Mouse (Mus musculus) lung, adult 2 months (tissue): ENCODE data around the gene Tctn1. TPM values are rescaled to one million over a fixed set of nuclear protein-coding genes. Genes with fewer than 3 reads are reported as not detected.

Experiments used
- DNase-seq: peaks from one replicate; pipeline ENCODE4 v3.0.0; 2022
- H3K4me1 ChIP-seq: fragments of 200-500 bp; 2 replicates; pipeline ENCODE4 v1.6.1; 2011; ENCODE audit warnings: low read length; ENCODE audit not compliant: control insufficient read depth, insufficient read depth
- H3K4me3 ChIP-seq: fragments of 200-500 bp; replicated peaks from 2 replicates; pipeline ENCODE3; 2011; ENCODE audit warnings: low read depth, mild to moderate bottlenecking, control low read depth, low read length; ENCODE audit errors: extremely low read depth
- CTCF ChIP-seq: fragments of 200-500 bp; IDR thresholded peaks from 2 replicates; pipeline ENCODE4 v1.5.1; 2011; ENCODE audit warnings: mild to moderate bottlenecking, low read length, control low read depth; ENCODE audit not compliant: insufficient read depth
- POLR2A ChIP-seq: fragments of 200-500 bp; IDR thresholded peaks from 2 replicates; pipeline ENCODE4 v1.6.1; 2011; ENCODE audit warnings: low read depth, mild to moderate bottlenecking, control low read depth, low read length, borderline replicate concordance; ENCODE audit errors: extremely low read depth
- WGBS: fragments of 180-500 bp; shearing (Covaris S2); methylation state at CpG from one replicate; pipeline ENCODE4 v1.1.7; 2018; 5-methylcytosine and 5-hydroxymethylcytosine counted together
- polyA plus RNA-seq: library from polyadenylated mRNA; depleted of rRNA; stranded (reverse); fragments of >200 nt; gene quantifications from 2 replicates; pipeline ENCODE4 v1.2.3, GENCODE M21; 2012

Tctn1 gene
- polyA plus RNA-seq, 1 experiment: 33.2 TPM

DNA sequence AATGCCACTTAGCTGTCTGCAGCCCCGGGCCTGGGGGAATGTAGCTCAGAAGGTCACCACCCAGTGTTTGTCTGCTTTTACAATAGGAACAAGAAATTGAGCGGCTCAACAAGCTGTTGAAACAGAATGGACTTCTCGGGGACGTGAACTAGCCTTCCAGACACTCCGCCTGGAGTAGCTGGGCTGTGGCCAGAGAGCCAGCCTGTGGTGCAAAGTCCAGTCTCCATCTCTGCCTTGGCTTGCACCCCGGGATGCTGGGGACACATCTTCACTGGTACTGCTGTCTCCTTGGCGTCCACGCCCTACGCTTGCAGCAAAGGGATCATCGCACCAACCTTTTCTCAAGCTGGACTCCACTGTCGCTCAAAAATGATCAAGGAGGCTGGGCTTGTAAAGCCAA, 23.7 kb downstream of the Tctn1 start:
- DNase-seq: no peak
- WGBS: 90% methylated on average over 11 of the region's 11 CpGs
- TF ChIP-seq POLR2A (no peak), CTCF (no peak)
- Histone ChIP-seq H3K4me3 (no peak overlapping the region), H3K4me1 (0 out of 2 replicates have a peak, but pooled peaks cover 4% of the 10 kb centered on the region)

GRCm38 (mm10) chr5:122239618-122240017, 24.6 kb downstream of the Tctn1 start:
- 0 out of 2 replicates have a peak, but pooled peaks cover 4% of the 10 kb centered on the region for H3K4me1 ChIP-seq
- TF ChIP-seq CTCF (no peak), POLR2A (no peak)
- 76% methylated on average over 7 of the region's 7 CpGs for WGBS
- no peak overlapping the region for H3K4me3 ChIP-seq
- DNase-seq: no peak

- TF ChIP-seq POLR2A (no peak), CTCF (no peak)
- DNase-seq: no peak
- H3K4me3 ChIP-seq: no peak overlapping the region
- H3K4me1 ChIP-seq: no peaks in the 10 kb centered on the region
- WGBS: 84% methylated on average over 5 of the region's 5 CpGs
Observed at GRCm38 (mm10) chr5:122237200-122237599, 27.1 kb downstream of the Tctn1 start.

DNA sequence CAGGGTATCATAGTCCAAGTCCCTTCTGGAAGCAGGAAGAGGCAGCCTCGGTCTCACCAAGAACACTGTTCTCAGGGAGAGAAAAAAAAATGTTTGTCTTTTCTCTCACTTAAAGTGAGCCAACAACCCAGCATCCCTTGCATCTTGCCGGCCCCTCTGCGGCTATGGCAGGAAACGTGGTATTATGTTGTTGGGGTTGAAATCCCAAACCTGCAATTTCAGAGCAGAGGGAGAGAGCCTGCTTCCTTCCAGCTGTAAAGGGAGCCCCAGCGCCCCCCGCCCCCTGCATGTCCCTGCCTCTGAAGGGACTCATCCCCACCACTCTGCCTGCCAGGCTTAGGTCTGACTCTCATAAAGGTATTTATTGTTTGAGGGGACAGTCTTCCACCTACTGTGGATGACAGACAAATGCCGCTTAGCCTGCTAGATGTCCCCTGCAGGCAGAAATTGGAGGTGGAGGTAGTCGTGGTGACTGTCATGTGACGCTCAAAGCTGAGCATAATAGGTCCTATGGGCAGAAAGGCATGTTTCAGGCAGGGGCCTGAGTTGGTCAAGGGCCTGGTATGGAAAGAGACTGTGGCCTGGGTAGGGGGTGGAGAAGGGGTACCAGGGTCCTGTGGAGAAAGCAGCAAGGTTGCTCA, 28.9 kb downstream of the Tctn1 start:
- WGBS: 34% methylated on average over 9 of the region's 9 CpGs
- Histone ChIP-seq H3K4me1 (no peaks in the 10 kb centered on the region), H3K4me3 (no peak overlapping the region)
- TF ChIP-seq POLR2A (no peak), CTCF (no peak)
- no peak for DNase-seq

DNA sequence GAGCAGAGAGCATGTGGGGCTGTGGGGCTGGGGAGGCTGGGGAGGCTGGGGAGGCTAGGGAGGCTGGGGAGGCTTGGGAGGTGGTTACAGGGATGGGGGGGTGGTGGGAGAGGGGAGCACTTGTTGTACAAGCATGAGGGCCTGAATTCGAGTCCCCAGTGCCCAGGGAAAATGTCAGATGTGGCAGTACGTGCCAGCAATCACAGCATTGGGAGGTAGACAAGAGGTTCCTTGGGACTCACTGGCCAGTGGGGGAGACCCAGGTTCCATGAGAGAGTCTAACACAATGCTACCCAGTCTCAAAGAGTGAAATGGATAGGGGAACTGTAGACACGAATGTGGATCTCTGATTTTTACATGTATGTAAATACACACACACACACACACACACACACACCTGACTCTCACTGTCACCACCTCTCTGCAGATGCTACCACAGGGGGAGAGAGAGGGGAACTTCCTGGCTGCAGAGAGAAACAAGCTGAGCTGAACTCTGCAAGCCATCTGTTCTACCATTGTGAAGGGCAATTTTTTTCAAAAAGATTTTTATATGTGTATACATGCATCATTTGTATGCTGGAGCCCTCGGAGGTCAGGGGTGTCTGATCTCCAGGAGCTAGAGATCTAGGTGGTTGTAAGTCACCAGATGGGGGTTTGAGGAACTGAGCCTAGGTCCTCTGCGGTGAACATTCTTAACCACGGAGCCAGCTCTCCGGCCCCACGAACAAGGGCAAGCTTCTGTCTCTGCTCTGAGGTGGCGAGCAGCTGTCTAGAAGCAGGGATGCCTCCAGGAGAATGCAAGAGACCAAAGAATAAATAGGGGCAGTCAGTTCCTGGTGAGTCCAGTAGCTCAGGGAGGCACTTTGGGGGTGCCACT, 29.7 kb downstream of the Tctn1 start:
- no peak overlapping the region for H3K4me3 ChIP-seq
- no peak for TF ChIP-seq POLR2A
- TF ChIP-seq CTCF: no peak
- no peak for DNase-seq
- no peaks in the 10 kb centered on the region for H3K4me1 ChIP-seq
- WGBS: 62% methylated on average over 9 of the region's 9 CpGs

DNA sequence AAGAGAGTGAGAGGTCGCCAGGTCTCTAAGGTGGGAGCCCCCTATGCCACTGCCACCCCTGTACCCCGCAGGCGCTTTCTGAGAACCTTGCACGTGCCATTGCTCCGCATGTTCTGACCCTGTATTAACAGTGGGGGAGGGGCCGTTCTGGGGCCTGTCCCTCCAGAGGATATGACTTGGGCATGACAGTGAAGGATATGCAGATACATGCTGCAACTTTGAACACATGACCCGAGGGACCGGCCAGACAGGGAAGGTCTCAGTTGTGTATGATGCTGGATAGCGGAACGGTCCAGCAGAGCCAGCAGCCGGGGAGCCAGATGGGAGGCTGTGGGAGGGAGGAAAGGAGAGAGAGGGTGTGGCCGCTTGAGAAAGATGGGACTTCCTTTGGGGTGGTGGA, 30.6 kb downstream of the Tctn1 start:
- DNase-seq: no peak
- TF ChIP-seq CTCF (no peak), POLR2A (no peak)
- Histone ChIP-seq H3K4me1 (no peaks in the 10 kb centered on the region), H3K4me3 (no peak overlapping the region)
- WGBS: 69% methylated on average over 12 of the region's 12 CpGs

DNA sequence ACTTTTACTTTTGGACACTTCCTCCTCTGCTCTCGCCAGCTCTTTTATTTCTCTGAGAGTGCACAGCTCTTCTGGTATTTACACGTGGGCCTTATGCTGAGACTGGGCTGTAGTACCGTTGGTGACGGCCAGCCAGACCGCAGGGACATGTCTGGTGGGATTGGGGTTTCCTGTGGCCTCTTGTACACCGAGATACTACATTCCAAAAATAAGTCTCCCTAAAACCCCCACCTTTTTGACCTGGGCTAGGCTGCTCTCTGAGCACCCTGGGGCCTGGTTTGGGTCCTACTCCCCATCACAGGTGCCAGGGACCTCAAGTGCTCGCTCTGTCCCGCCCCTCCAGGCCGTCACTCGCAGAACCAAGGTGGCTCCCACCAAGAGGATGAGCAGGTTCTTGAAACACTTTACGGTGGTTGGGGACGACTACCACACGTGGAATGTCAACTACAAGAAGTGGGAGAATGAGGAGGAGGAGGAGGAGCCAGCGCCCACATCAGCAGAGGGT, 31.1 kb downstream of the Tctn1 start:
- no peak overlapping the region for H3K4me3 ChIP-seq
- TF ChIP-seq POLR2A (no peak), CTCF (no peak)
- WGBS: 60% methylated on average over 14 of the region's 14 CpGs
- H3K4me1 ChIP-seq: no peaks in the 10 kb centered on the region
- DNase-seq: no peak

DNA sequence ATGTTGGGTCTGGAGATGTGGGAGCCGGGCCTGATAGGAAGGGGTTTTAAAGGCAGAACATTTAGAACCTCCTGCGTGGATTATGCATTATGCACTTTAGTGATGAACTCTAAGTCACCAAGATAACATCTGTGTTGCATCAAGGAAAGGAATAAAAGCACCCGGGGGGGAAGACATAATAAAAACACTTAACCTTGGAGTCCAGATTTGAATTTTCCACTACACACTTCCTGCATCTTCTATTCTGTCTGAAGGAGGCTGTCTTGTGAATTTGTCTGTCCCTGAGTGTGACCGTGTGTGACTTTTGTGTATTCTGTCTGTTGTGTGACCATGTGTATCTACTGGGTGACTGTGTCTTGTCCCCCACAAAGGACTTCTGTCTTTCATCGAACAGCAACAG, 32.3 kb downstream of the Tctn1 start:
- 57% methylated on average over 5 of the region's 5 CpGs for WGBS
- no peaks in the 10 kb centered on the region for H3K4me1 ChIP-seq
- no peak for DNase-seq
- no peak for TF ChIP-seq CTCF
- no peak for TF ChIP-seq POLR2A
- H3K4me3 ChIP-seq: no peak overlapping the region

DNA sequence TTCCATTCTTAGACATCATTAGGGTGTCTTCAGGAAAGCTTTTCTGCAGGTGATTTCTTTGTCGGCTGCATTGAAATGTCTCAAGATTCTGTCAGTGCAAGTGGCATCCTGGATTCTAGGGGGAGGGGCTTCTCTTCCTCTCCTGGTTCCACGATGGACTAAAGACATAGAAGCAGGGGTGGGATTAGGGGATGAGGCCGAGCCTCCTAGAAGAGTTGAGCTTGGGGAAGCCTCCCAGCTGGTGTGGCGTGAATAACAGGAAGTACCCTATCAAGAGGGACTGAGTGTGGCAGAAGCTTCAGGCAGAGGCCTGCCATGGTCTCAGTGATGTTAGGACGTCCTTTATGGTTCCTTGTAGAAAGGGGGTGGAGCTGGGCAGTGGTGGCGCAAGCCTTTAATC, 32.8 kb downstream of the Tctn1 start:
- no peak for DNase-seq

GRCm38 (mm10) chr5:122230816-122231215, 33.4 kb downstream of the Tctn1 start:
- Histone ChIP-seq H3K4me1 (no peaks in the 10 kb centered on the region), H3K4me3 (no peak overlapping the region)
- no peak for TF ChIP-seq CTCF
- no peak for TF ChIP-seq POLR2A
- no peak for DNase-seq
- WGBS: 77% methylated on average over 4 of the region's 4 CpGs

More for the DNA sequence above, 32.8 kb downstream of the Tctn1 start:
- no peak overlapping the region for H3K4me3 ChIP-seq
- H3K4me1 ChIP-seq: no peaks in the 10 kb centered on the region
- 55% methylated on average over 6 of the region's 6 CpGs for WGBS
- TF ChIP-seq POLR2A (no peak), CTCF (no peak)
